Mouse (Mus musculus): ENCODE measurements at regions not wholly inside any gene's neighbourhood (a gene's known extent, or its start where the extent isn't known, plus 50 kb on each side); places are given as distances from the start of the nearest gene placed in this dataset.

DNA sequence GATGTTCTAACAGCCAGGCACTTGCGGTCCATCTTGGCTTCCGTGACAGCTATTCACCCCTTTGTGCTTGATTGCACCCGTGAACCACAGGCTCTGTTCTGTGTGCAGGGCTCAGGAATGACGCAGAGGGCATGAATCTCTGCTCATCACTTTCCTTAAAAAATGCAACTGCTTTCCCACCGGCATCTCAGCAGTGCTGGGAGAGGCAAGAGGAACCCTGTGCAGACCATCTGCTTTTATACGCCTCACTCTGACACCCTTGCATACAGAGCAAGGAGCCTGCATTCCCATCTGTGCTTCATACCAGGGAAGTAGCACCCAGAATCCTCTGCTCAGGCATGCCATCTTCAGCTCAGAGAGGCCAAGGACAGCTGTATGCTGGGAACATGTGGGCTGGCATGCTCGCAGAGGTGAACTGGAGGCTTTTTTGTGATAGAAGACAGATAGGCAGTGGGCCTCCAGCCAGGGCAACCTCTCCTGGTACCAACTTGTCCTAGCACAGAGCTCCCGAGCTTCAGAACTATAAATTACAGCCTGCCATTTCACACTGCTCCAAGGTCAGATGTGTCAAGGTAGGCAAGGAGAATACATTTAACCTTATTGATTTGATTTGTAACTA lies 121.6 kb downstream of the Polr2m start:
- Histone ChIP-seq H3K9me3 (replicated peaks; ENCODE audit: control insufficient read depth, low read length) (no peaks in the 10 kb centered on the region), H3K27ac (ENCODE audit: low read depth, low read length) (no peak overlapping the region), H3K4me3 (ENCODE audit: low read depth, low read length) (no peak overlapping the region), H3K9ac (ENCODE audit: low read length) (no peak overlapping the region), H3K27me3 (replicated peaks; ENCODE audit: control insufficient read depth, insufficient read depth, low read length) (no peaks in the 10 kb centered on the region), H3K4me1 (ENCODE audit: control insufficient read depth, insufficient read depth, low read length) (peaks cover 2% of the 10 kb centered on the region; the same call in 1 of the 2 replicates), H3K4me2 (ENCODE audit: low read length) (no peak overlapping the region), H3K36me3 (ENCODE audit: control insufficient read depth, insufficient read depth, low read length) (no peaks in the 10 kb centered on the region)
- WGBS, result 83% methylated on average over 8 of the region's 8 CpGs
- ATAC-seq (peak; percentile 55; the same call in 1 of the 2 replicates), DNase-seq (ENCODE audit: low spot score) (peak; percentile 56)

DNA sequence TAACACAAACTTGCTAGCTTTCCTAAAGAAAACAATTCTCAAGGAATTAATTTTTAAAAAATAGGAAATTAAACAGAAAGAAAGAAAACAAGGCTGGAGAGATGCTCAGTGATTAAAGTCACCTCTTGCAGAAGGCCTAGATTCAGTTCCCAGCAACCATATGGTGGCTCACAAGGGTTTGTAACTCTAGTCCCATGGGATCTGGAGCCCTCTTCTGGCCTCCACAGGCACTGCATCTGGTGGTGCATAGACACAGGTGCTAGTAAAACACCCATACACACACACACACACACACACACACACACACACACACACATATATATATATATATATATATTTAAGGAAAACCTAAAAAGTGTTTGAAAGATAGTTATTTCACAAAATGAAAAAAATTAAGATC lies 123.3 kb downstream of the Polr2m start:
- H3K9ac ChIP-seq (ENCODE audit: low read length), result no peak overlapping the region
- DNase-seq (ENCODE audit: low spot score) (no peak), ATAC-seq (no peak)

DNA sequence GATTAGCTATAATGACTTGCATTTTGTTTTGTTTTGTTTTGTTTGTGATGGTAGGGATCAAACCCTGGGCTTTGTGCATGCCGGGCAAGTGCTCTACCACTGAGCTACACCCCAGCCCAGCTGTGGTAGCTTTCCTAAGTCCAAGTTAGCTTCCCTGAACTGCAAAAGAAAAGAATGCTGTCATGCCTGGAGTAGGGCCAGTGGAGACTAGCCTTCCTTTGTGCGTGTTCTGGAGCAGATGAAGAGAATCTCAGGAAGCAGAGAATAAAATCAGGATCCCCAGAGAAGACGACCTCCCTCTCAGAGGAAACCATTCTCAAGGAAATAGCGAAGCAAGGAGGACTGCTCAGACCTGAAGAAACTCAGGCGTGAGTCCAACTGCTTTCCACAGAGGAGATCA lies 123.8 kb downstream of the Polr2m start:
- no peak overlapping the region for H3K27ac ChIP-seq (ENCODE audit: low read depth, low read length)
- no peak for ATAC-seq
- 53% methylated on average over 5 of the region's 5 CpGs for WGBS
- DNase-seq (ENCODE audit: low spot score), result peak; percentile 5
- no peaks in the 10 kb centered on the region for H3K9me3 ChIP-seq (replicated peaks; ENCODE audit: control insufficient read depth, low read length)
- no peaks in the 10 kb centered on the region for H3K36me3 ChIP-seq (ENCODE audit: control insufficient read depth, insufficient read depth, low read length)
- no peaks in the 10 kb centered on the region for H3K27me3 ChIP-seq (replicated peaks; ENCODE audit: control insufficient read depth, insufficient read depth, low read length)
- peaks cover 2% of the 10 kb centered on the region; the same call in 1 of the 2 replicates for H3K4me1 ChIP-seq (ENCODE audit: control insufficient read depth, insufficient read depth, low read length)
- no peak overlapping the region for H3K4me3 ChIP-seq (ENCODE audit: low read depth, low read length)
- H3K4me2 ChIP-seq (ENCODE audit: low read length), result no peak overlapping the region
- H3K9ac ChIP-seq (ENCODE audit: low read length), result no peak overlapping the region

More for the DNA sequence above, 123.3 kb downstream of the Polr2m start:
- H3K36me3 ChIP-seq (ENCODE audit: control insufficient read depth, insufficient read depth, low read length), result no peaks in the 10 kb centered on the region
- H3K27me3 ChIP-seq (replicated peaks; ENCODE audit: control insufficient read depth, insufficient read depth, low read length), result no peaks in the 10 kb centered on the region
- peaks cover 2% of the 10 kb centered on the region; the same call in 1 of the 2 replicates for H3K4me1 ChIP-seq (ENCODE audit: control insufficient read depth, insufficient read depth, low read length)
- no peak overlapping the region for H3K4me2 ChIP-seq (ENCODE audit: low read length)
- H3K27ac ChIP-seq (ENCODE audit: low read depth, low read length), result no peak overlapping the region
- no peaks in the 10 kb centered on the region for H3K9me3 ChIP-seq (replicated peaks; ENCODE audit: control insufficient read depth, low read length)
- H3K4me3 ChIP-seq (ENCODE audit: low read depth, low read length), result no peak overlapping the region

DNA sequence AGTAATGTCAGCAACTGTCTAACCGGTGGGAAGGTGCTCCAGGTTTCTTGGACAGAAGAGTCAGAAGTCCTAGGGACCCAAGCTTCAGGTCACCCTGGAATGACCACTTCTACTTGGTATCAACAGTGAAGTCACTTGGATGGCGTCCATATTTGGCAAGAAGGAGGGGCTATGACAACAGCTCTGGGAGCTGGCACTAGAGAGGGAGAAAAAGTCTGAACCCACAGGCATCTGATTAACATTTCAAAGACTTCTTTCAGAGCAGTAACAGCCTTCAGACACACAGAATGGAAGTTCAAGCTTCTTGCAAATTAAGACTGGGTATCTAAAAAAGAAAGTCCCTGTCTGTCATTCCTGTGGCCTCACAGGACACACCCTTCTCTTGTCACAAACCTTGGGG lies 124.4 kb downstream of the Polr2m start:
- H3K4me3 ChIP-seq (ENCODE audit: low read depth, low read length), result no peak overlapping the region
- DNase-seq (ENCODE audit: low spot score) (peak; percentile 33), ATAC-seq (no peak)
- H3K36me3 ChIP-seq (ENCODE audit: control insufficient read depth, insufficient read depth, low read length), result no peaks in the 10 kb centered on the region
- no peaks in the 10 kb centered on the region for H3K9me3 ChIP-seq (replicated peaks; ENCODE audit: control insufficient read depth, low read length)
- H3K4me1 ChIP-seq (ENCODE audit: control insufficient read depth, insufficient read depth, low read length), result peaks cover 2% of the 10 kb centered on the region; the same call in 1 of the 2 replicates
- H3K27me3 ChIP-seq (replicated peaks; ENCODE audit: control insufficient read depth, insufficient read depth, low read length), result no peaks in the 10 kb centered on the region
- 46% methylated on average over 2 of the region's 2 CpGs for WGBS
- H3K4me2 ChIP-seq (ENCODE audit: low read length), result no peak overlapping the region
- H3K27ac ChIP-seq (ENCODE audit: low read depth, low read length), result no peak overlapping the region
- H3K9ac ChIP-seq (ENCODE audit: low read length), result no peak overlapping the region

DNA sequence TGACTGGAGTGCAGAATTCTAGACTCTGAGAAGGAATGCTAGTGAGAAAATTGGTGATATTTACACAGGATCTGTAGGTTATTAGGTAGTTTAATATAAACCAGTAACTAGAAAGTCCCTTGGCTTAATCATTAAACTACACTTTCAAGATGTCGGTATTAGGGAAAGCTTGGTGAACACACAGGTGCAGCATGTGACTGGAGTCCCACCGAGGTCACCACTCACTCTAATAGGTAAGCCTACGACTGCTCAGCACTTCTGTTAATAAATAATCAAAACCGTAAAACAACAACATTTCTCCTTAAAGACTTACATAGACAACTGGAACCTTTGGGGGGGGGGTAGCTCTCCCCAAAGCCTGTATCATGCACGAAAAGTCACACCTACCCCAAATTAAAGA lies 125.1 kb downstream of the Polr2m start:
- no peak for ATAC-seq
- Histone ChIP-seq H3K27me3 (replicated peaks; ENCODE audit: control insufficient read depth, insufficient read depth, low read length) (no peaks in the 10 kb centered on the region), H3K4me3 (ENCODE audit: low read depth, low read length) (no peak overlapping the region), H3K9me3 (replicated peaks; ENCODE audit: control insufficient read depth, low read length) (no peaks in the 10 kb centered on the region), H3K9ac (ENCODE audit: low read length) (no peak overlapping the region), H3K4me1 (ENCODE audit: control insufficient read depth, insufficient read depth, low read length) (peaks cover 2% of the 10 kb centered on the region; the same call in 1 of the 2 replicates), H3K36me3 (ENCODE audit: control insufficient read depth, insufficient read depth, low read length) (no peaks in the 10 kb centered on the region), H3K27ac (ENCODE audit: low read depth, low read length) (no peak overlapping the region), H3K4me2 (ENCODE audit: low read length) (no peak overlapping the region)
- 93% methylated on average over 5 of the region's 5 CpGs for WGBS
- no peak for DNase-seq (ENCODE audit: low spot score)

DNA sequence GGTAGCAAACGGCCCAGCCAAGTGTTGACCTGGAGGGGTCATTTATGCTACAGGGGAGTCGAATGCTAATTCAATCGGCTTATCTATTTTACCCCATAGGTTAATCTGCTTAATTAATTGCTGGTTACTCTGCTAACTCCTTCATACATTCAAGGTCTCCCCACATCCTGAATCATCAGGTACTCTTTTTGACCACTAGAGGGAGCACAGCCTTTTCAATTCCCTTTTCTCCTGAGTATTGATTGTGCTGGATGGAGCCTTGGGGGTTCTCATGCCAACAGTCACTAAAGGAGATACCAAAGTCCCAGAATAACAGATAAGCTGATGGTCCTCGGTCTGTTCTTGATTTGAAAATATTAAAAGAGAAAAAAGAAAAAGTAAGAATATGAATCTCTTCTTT lies 126.8 kb downstream of the Polr2m start:
- ATAC-seq, result no peak
- H3K4me3 ChIP-seq (ENCODE audit: low read depth, low read length), result no peak overlapping the region

DNA sequence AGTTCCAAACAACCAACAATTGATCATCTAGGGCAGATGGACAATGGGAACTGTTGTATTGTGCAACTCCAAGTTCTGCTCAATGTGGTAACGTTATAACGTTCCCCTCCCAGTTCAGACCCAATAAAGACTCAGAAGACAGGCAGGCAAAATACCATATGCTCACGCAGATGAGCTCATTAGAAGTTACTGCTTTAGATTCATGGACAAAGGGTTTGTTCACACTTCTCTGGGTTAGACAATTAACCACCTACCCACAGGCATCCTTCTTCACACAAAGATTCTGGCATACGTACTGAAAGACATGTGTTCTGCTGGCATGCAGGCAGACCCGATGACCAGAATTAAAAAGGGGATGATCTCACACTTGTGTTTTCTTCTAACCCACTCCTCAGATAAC lies 130.0 kb downstream of the Polr2m start:
- DNase-seq (ENCODE audit: low spot score) (peak; percentile 59), ATAC-seq (peak; percentile 60)
- Histone ChIP-seq H3K9ac (ENCODE audit: low read length) (no peak overlapping the region), H3K4me1 (ENCODE audit: control insufficient read depth, insufficient read depth, low read length) (no peaks in the 10 kb centered on the region), H3K4me3 (ENCODE audit: low read depth, low read length) (no peak overlapping the region), H3K36me3 (ENCODE audit: control insufficient read depth, insufficient read depth, low read length) (no peaks in the 10 kb centered on the region), H3K9me3 (replicated peaks; ENCODE audit: control insufficient read depth, low read length) (no peaks in the 10 kb centered on the region), H3K27me3 (replicated peaks; ENCODE audit: control insufficient read depth, insufficient read depth, low read length) (no peaks in the 10 kb centered on the region), H3K4me2 (ENCODE audit: low read length) (no peak overlapping the region), H3K27ac (ENCODE audit: low read depth, low read length) (no peak overlapping the region)
- 28% methylated on average over 5 of the region's 5 CpGs for WGBS

More for the DNA sequence above, 126.8 kb downstream of the Polr2m start:
- 29% methylated on average over 4 of the region's 4 CpGs for WGBS
- no peaks in the 10 kb centered on the region for H3K36me3 ChIP-seq (ENCODE audit: control insufficient read depth, insufficient read depth, low read length)
- no peaks in the 10 kb centered on the region for H3K9me3 ChIP-seq (replicated peaks; ENCODE audit: control insufficient read depth, low read length)
- H3K27ac ChIP-seq (ENCODE audit: low read depth, low read length), result no peak overlapping the region
- DNase-seq (ENCODE audit: low spot score), result peak; percentile 82
- H3K27me3 ChIP-seq (replicated peaks; ENCODE audit: control insufficient read depth, insufficient read depth, low read length), result no peaks in the 10 kb centered on the region
- no peak overlapping the region for H3K9ac ChIP-seq (ENCODE audit: low read length)
- H3K4me1 ChIP-seq (ENCODE audit: control insufficient read depth, insufficient read depth, low read length), result peaks cover 2% of the 10 kb centered on the region; the same call in 1 of the 2 replicates
- H3K4me2 ChIP-seq (ENCODE audit: low read length), result no peak overlapping the region
